Mouse (Mus musculus) midbrain, embryonic 11.5 days (tissue): ENCODE data around the gene Hoxb5. TPM values are rescaled to one million over a fixed set of nuclear protein-coding genes. Genes with fewer than 3 reads are reported as not detected.

Source experiments
- ATAC-seq: fragments of 200-750 bp; cut with Nextera tagmentation; 2 replicates; pipeline ENCODE4 v1.8.0; 2017; ENCODE audit warnings: moderate TSS enrichment, moderate library complexity; ENCODE audit not compliant: low FRiP score
- DNase-seq: peaks from one replicate; pipeline ENCODE4 v3.0.0; 2015; ENCODE audit warnings: low spot score; ENCODE audit errors: missing footprints
- H3K27ac ChIP-seq: fragments of 300-500 bp; sonication (generic); 2 replicates; pipeline ENCODE4 v1.5.1; 2014; ENCODE audit warnings: low read depth, low read length
- H3K27me3 ChIP-seq: fragments of 300-500 bp; sonication (generic); 2 replicates; pipeline ENCODE4 v1.6.1; 2014; ENCODE audit warnings: mild to moderate bottlenecking, low read length, moderate library complexity, mixed read lengths; ENCODE audit not compliant: control insufficient read depth, insufficient read depth
- H3K36me3 ChIP-seq: fragments of 300-500 bp; sonication (generic); 2 replicates; pipeline ENCODE4 v1.6.1; 2014; ENCODE audit warnings: mild to moderate bottlenecking, low read length, moderate library complexity, mixed read lengths; ENCODE audit not compliant: control insufficient read depth, insufficient read depth
- H3K4me1 ChIP-seq: fragments of 300-500 bp; sonication (generic); 2 replicates; pipeline ENCODE4 v1.6.1; 2014; ENCODE audit warnings: low read length; ENCODE audit not compliant: control insufficient read depth, insufficient read depth
- H3K4me2 ChIP-seq: fragments of 300-500 bp; sonication (generic); 2 replicates; pipeline ENCODE4 v1.6.1; 2014; ENCODE audit warnings: mild to moderate bottlenecking, moderate library complexity
- H3K4me3 ChIP-seq: fragments of 300-500 bp; sonication (generic); 2 replicates; pipeline ENCODE4 v1.5.1; 2014; ENCODE audit warnings: low read depth, low read length
- H3K9ac ChIP-seq: fragments of 300-500 bp; sonication (generic); 2 replicates; pipeline ENCODE4 v1.6.1; 2014; ENCODE audit warnings: low read length
- H3K9me3 ChIP-seq: fragments of 300-500 bp; sonication (generic); 2 replicates; pipeline ENCODE4 v1.6.1; 2016; ENCODE audit warnings: low read length; ENCODE audit not compliant: control insufficient read depth
- whole genome bisulfite sequencing: fragments of 180-500 bp; shearing (Covaris S2); extraction: QIAGEN DNeasy Blood & Tissue Kit; methylation state at CpG from one replicate; pipeline ENCODE4 v1.1.7; 2014; 5-methylcytosine and 5-hydroxymethylcytosine counted together
- polyA plus RNA-seq: library from polyadenylated mRNA; unstranded; fragments of >200 nt; fragmentation: Nextera tagmentation; extraction: Ambion mirVana; gene quantifications from 2 replicates; pipeline ENCODE4 v1.2.1, GENCODE M21; 2014

Gene Hoxb5
- polyA plus RNA-seq: not detected in 2 replicates

- H3K4me3 ChIP-seq: no peak within 1 kb of the TSS
- H3K27me3 ChIP-seq: peaks cover 100% of the 10 kb centered on the region
- peak; percentile 95 for DNase-seq
- WGBS: 1% methylated on average over 69 of the region's 69 CpGs
- no peak within 1 kb of the TSS for H3K9ac ChIP-seq
- H3K4me1 ChIP-seq: no peaks in the 10 kb centered on the region
- no peaks in the 10 kb centered on the region for H3K36me3 ChIP-seq
- H3K9me3 ChIP-seq: no peaks in the 10 kb centered on the region
- H3K4me2 ChIP-seq: no peak within 1 kb of the TSS
- no peak for ATAC-seq
- H3K27ac ChIP-seq: no peak within 1 kb of the TSS
These were observed at the start of gene Hoxb5 for GRCm38 (mm10) chr11:96303151-96304099. Hoxb5 (plus strand) TSS chr11:96303336.

- Histone ChIP-seq H3K4me1 (no peaks in the 10 kb centered on the region), H3K27ac (no peak overlapping the region), H3K9ac (no peak overlapping the region), H3K36me3 (no peaks in the 10 kb centered on the region), H3K4me3 (no peak overlapping the region), H3K9me3 (no peaks in the 10 kb centered on the region; the same call in 1 of the 2 replicates), H3K27me3 (peaks cover 99% of the 10 kb centered on the region), H3K4me2 (no peak overlapping the region)
- peak; percentile 93 for DNase-seq
- no peak for ATAC-seq
- 2% methylated on average over 11 of the region's 11 CpGs for WGBS
These were observed 48.9 kb upstream of the Hoxb5 start for GRCm38 (mm10) chr11:96254221-96254620.

GRCm38 (mm10) chr11:96255111-96255995 lies 47.8 kb upstream of the Hoxb5 start:
- Histone ChIP-seq H3K9me3 (no peaks in the 10 kb centered on the region), H3K27me3 (peaks cover 100% of the 10 kb centered on the region), H3K36me3 (no peaks in the 10 kb centered on the region), H3K27ac (no peak overlapping the region), H3K4me3 (no peak overlapping the region), H3K4me1 (no peaks in the 10 kb centered on the region), H3K9ac (no peak overlapping the region), H3K4me2 (no peak overlapping the region)
- DNase-seq (peak; percentile 95), ATAC-seq (no peak)
- 2% methylated on average over 39 of the region's 39 CpGs for WGBS

- H3K4me2 ChIP-seq: no peak overlapping the region
- peak; percentile 86 for DNase-seq
- H3K4me1 ChIP-seq: no peaks in the 10 kb centered on the region
- no peak for ATAC-seq
- H3K4me3 ChIP-seq: no peak overlapping the region
- no peaks in the 10 kb centered on the region for H3K36me3 ChIP-seq
- H3K27ac ChIP-seq: no peak overlapping the region
- H3K9me3 ChIP-seq: no peaks in the 10 kb centered on the region
- 4% methylated on average over 14 of the region's 14 CpGs for WGBS
- H3K9ac ChIP-seq: no peak overlapping the region
- peaks cover 100% of the 10 kb centered on the region for H3K27me3 ChIP-seq
These were observed 47.1 kb upstream of the Hoxb5 start for GRCm38 (mm10) chr11:96255996-96256445.

- Histone ChIP-seq H3K27ac (no peak overlapping the region), H3K4me3 (no peak overlapping the region), H3K9me3 (no peaks in the 10 kb centered on the region), H3K4me2 (no peak overlapping the region), H3K9ac (no peak overlapping the region), H3K4me1 (no peaks in the 10 kb centered on the region), H3K27me3 (peaks cover 100% of the 10 kb centered on the region), H3K36me3 (no peaks in the 10 kb centered on the region)
- no peak for ATAC-seq
- DNase-seq: peak; percentile 79
- WGBS: 21% methylated on average over 2 of the region's 2 CpGs
These were observed 46.0 kb upstream of the Hoxb5 start for GRCm38 (mm10) chr11:96257141-96257540.

GRCm38 (mm10) chr11:96259038-96259437 lies 44.1 kb upstream of the Hoxb5 start:
- H3K4me3 ChIP-seq: no peak overlapping the region
- no peaks in the 10 kb centered on the region for H3K4me1 ChIP-seq
- no peak overlapping the region for H3K4me2 ChIP-seq
- H3K27me3 ChIP-seq: peaks cover 100% of the 10 kb centered on the region
- no peak overlapping the region for H3K27ac ChIP-seq
- H3K36me3 ChIP-seq: no peaks in the 10 kb centered on the region
- DNase-seq (no peak), ATAC-seq (no peak)
- 9% methylated on average over 2 of the region's 2 CpGs for WGBS
- no peak overlapping the region for H3K9ac ChIP-seq
- no peaks in the 10 kb centered on the region for H3K9me3 ChIP-seq

GRCm38 (mm10) chr11:96259511-96259910 lies 43.6 kb upstream of the Hoxb5 start:
- H3K4me1 ChIP-seq: no peaks in the 10 kb centered on the region
- no peak overlapping the region for H3K27ac ChIP-seq
- ATAC-seq (no peak), DNase-seq (no peak)
- H3K27me3 ChIP-seq: peaks cover 100% of the 10 kb centered on the region
- no peak overlapping the region for H3K9ac ChIP-seq
- 0% methylated on average over 1 of the region's 1 CpGs for WGBS
- H3K9me3 ChIP-seq: no peaks in the 10 kb centered on the region
- no peaks in the 10 kb centered on the region for H3K36me3 ChIP-seq
- no peak overlapping the region for H3K4me3 ChIP-seq
- no peak overlapping the region for H3K4me2 ChIP-seq

- Histone ChIP-seq H3K4me1 (no peaks in the 10 kb centered on the region), H3K4me2 (no peak overlapping the region), H3K27ac (no peak overlapping the region), H3K36me3 (no peaks in the 10 kb centered on the region), H3K9ac (no peak overlapping the region), H3K27me3 (peaks cover 100% of the 10 kb centered on the region), H3K4me3 (no peak overlapping the region), H3K9me3 (no peaks in the 10 kb centered on the region)
- DNase-seq: peak; percentile 91
- WGBS: 1% methylated on average over 23 of the region's 23 CpGs
- no peak for ATAC-seq
These were observed 42.7 kb upstream of the Hoxb5 start for GRCm38 (mm10) chr11:96260310-96260970.
